Comparison of ENCODE assay signal across 26 mouse cellular contexts in genomic region chr11:89181471-89181870, GRCm38 (mm10).
"Had no signal": no experiment of that assay in that cellular context is flagged by ENCODE, and none has a peak within 500 bp of the region (broad histone marks: within the 10 kb centered on the region; RNA-seq: fewer than 3 reads in every experiment).

No protein-coding gene starts in this region.

- DNase-seq: forebrain, postnatal 0 days; gastrocnemius, postnatal 14 days; gastrocnemius, postnatal 36 days; heart, adult 11 months; heart, adult 2 months; heart, postnatal 10 days; heart, postnatal 4 days; kidney, adult 18-20 months; kidney, adult 8-10 months; kidney, postnatal 10 days; kidney, postnatal 25 days; kidney, postnatal 4 days had no signal

- ATAC-seq: forebrain, embryonic 15.5 days; forebrain, postnatal 0 days; hindbrain, embryonic 16.5 days; inflammation-experienced regulatory T-cells, adult 6 months; intestine, embryonic 15.5 days; intestine, postnatal 0 days had no signal

- H3K4me2 ChIP-seq: forebrain, embryonic 15.5 days; heart, embryonic 12.5 days; hindbrain, embryonic 12.5 days; hindbrain, embryonic 14.5 days; intestine, embryonic 15.5 days; limb, embryonic 12.5 days had no signal

- H3K9me3 ChIP-seq: forebrain, embryonic 15.5 days; heart, embryonic 10.5 days; heart, embryonic 12.5 days; hindbrain, embryonic 10.5 days; hindbrain, embryonic 12.5 days; intestine, embryonic 15.5 days; limb, embryonic 10.5 days; limb, embryonic 12.5 days had no signal

- H3K9ac ChIP-seq: forebrain, embryonic 15.5 days; forebrain, postnatal 0 days; heart, embryonic 12.5 days; hindbrain, embryonic 12.5 days; hindbrain, embryonic 14.5 days; intestine, embryonic 15.5 days; limb, embryonic 12.5 days had no signal

- H3K36me3 ChIP-seq: forebrain, embryonic 15.5 days; heart, embryonic 10.5 days; heart, embryonic 12.5 days; hindbrain, embryonic 10.5 days; hindbrain, embryonic 12.5 days; intestine, embryonic 15.5 days; limb, embryonic 10.5 days; limb, embryonic 12.5 days had no signal

- H3K27ac ChIP-seq: forebrain, embryonic 15.5 days; heart, adult 2 months; heart, embryonic 10.5 days; hindbrain, embryonic 10.5 days; hindbrain, embryonic 12.5 days; hindbrain, embryonic 14.5 days; intestine, embryonic 15.5 days; layer of hippocampus, adult 2 months; left cerebral cortex, adult 2 months; limb, embryonic 10.5 days; limb, embryonic 12.5 days had no signal

- H3K4me3 ChIP-seq: forebrain, embryonic 15.5 days; heart, adult 2 months; heart, embryonic 10.5 days; heart, embryonic 12.5 days; hindbrain, embryonic 10.5 days; hindbrain, embryonic 12.5 days; intestine, embryonic 15.5 days; layer of hippocampus, adult 2 months; left cerebral cortex, adult 2 months; limb, embryonic 10.5 days; limb, embryonic 12.5 days had no signal

- H3K27me3 ChIP-seq: forebrain, embryonic 15.5 days; hindbrain, embryonic 12.5 days; intestine, embryonic 15.5 days had no signal
